Mouse (Mus musculus): Measurements from ENCODE around the gene Rpl18a. TPM values are rescaled to one million over a fixed set of nuclear protein-coding genes. Genes with fewer than 3 reads are reported as not detected.

Gene Rpl18a
- polyA plus RNA-seq, 1 experiment from 2014 or later: 5,375 TPM

DNA sequence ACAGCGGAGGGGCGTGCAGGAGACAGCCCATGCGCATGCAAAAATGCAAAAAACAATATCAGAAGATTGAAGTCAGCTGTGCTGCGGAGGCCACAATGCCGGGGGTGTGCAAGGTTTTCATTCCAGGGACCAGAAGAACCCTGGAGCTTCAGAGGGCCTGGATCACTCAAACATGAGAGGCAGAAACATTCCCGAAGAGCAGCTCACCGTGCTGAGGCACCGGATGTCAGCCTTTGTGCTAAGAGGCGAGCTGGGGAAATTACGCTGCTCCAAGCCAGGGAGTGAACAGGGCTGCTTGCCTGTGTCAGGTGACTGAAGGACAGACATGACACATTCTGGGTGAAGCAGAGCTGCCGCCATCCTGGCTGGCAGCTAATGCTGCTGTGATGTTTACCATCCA, 16.7 kb downstream of the Rpl18a start:
- ATAC-seq (ENCODE audit: low FRiP score, low TSS enrichment): no peak
- Histone ChIP-seq H3K36me3 (ENCODE audit: control insufficient read depth, insufficient read depth, low read length) (no peaks in the 10 kb centered on the region), H3K4me2 (replicated peaks; ENCODE audit: low read depth, low read length) (no peak overlapping the region), H3K4me1 (ENCODE audit: control insufficient read depth, insufficient read depth, low read length) (peaks cover 7% of the 10 kb centered on the region), H3K4me3 (ENCODE audit: low read length) (no peak overlapping the region), H3K9me3 (ENCODE audit: control insufficient read depth, low read length) (no peaks in the 10 kb centered on the region), H3K27ac (ENCODE audit: low read depth, low read length) (no peak overlapping the region), H3K9ac (ENCODE audit: low read depth, low read length) (no peak overlapping the region), H3K27me3 (ENCODE audit: control insufficient read depth, insufficient read depth, low read length) (no peaks in the 10 kb centered on the region)
- WGBS: 25% methylated on average over 11 of the region's 11 CpGs

DNA sequence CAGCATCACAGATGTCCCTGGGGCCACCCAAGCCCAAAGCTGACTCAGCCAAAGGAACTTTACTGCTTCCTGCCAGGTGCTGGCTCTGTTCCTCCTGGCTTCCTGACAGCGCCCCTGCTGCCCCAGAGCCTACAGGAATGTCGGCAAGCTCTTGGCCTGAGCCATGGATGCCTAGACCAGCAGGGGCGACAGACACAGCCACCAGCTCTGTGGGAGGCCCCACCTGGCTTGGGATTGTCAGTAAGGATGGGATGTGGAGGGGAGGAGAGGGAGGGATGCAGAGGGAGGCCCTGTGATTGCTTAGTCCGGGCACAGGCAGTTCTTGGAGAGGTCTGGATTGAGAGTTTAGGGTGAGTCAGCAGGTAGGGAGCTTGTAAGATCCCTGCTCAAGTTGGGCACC, 17.1 kb downstream of the Rpl18a start:
- Histone ChIP-seq H3K27me3 (ENCODE audit: control insufficient read depth, insufficient read depth, low read length) (no peaks in the 10 kb centered on the region), H3K4me3 (ENCODE audit: low read length) (no peak overlapping the region), H3K9me3 (ENCODE audit: control insufficient read depth, low read length) (no peaks in the 10 kb centered on the region), H3K36me3 (ENCODE audit: control insufficient read depth, insufficient read depth, low read length) (no peaks in the 10 kb centered on the region), H3K9ac (ENCODE audit: low read depth, low read length) (no peak overlapping the region), H3K27ac (ENCODE audit: low read depth, low read length) (no peak overlapping the region), H3K4me2 (replicated peaks; ENCODE audit: low read depth, low read length) (no peak overlapping the region), H3K4me1 (ENCODE audit: control insufficient read depth, insufficient read depth, low read length) (peaks cover 7% of the 10 kb centered on the region)
- ATAC-seq (ENCODE audit: low FRiP score, low TSS enrichment): no peak
- 7% methylated on average over 4 of the region's 4 CpGs for WGBS

DNA sequence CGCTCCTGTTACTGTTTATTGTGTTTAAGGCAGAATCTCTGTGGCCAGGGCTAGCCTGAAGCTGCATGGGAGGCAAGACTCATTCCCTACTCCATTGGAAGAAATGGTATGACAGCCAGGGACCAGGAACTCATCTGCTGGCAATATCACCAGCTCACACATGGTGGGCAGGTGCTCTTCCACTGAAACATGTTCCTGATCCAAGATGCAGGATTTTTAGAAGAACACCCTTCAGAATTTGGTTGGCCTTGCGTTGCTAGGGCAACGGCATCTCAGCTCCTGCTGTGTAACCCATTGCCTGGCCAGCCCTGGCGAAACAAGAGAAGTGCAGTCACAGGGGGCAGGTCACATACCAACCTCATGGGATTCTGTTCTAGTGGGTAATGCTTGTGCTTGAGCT, 17.7 kb downstream of the Rpl18a start:
- Histone ChIP-seq H3K4me1 (ENCODE audit: control insufficient read depth, insufficient read depth, low read length) (peaks cover 7% of the 10 kb centered on the region), H3K4me2 (replicated peaks; ENCODE audit: low read depth, low read length) (no peak overlapping the region), H3K9me3 (ENCODE audit: control insufficient read depth, low read length) (no peaks in the 10 kb centered on the region), H3K4me3 (ENCODE audit: low read length) (no peak overlapping the region), H3K9ac (ENCODE audit: low read depth, low read length) (no peak overlapping the region), H3K27ac (ENCODE audit: low read depth, low read length) (no peak overlapping the region), H3K36me3 (ENCODE audit: control insufficient read depth, insufficient read depth, low read length) (no peaks in the 10 kb centered on the region), H3K27me3 (ENCODE audit: control insufficient read depth, insufficient read depth, low read length) (no peaks in the 10 kb centered on the region)
- WGBS: 61% methylated on average over 4 of the region's 4 CpGs
- no peak for ATAC-seq (ENCODE audit: low FRiP score, low TSS enrichment)

DNA sequence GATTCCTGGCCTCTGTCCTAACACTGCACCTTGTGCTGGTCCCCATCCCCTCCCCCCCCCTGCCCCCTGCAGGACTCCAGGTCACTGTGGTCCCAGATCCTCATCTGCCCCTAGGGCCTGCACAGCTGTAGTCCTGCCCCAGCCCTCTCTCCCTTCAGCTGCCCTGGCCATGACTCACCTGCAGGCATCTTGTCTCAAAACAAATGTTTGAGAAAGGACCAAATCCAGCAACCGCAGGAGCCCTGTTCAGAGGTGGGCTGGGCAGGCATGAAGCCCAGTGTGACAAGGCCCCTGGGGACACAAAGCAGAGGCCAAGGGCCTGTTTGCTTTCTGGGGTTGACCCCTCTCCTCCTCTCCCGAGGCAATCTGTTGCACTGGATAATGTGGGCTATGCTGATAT, 19.0 kb downstream of the Rpl18a start:
- no peaks in the 10 kb centered on the region for H3K27me3 ChIP-seq (ENCODE audit: control insufficient read depth, insufficient read depth, low read length)
- H3K4me1 ChIP-seq (ENCODE audit: control insufficient read depth, insufficient read depth, low read length): peaks cover 7% of the 10 kb centered on the region
- no peaks in the 10 kb centered on the region for H3K9me3 ChIP-seq (ENCODE audit: control insufficient read depth, low read length)
- H3K36me3 ChIP-seq (ENCODE audit: control insufficient read depth, insufficient read depth, low read length): no peaks in the 10 kb centered on the region
- no peak overlapping the region for H3K27ac ChIP-seq (ENCODE audit: low read depth, low read length)
- WGBS: 61% methylated on average over 2 of the region's 2 CpGs
- H3K9ac ChIP-seq (ENCODE audit: low read depth, low read length): no peak overlapping the region
- no peak for ATAC-seq (ENCODE audit: low FRiP score, low TSS enrichment)
- H3K4me3 ChIP-seq (ENCODE audit: low read length): no peak overlapping the region
- no peak overlapping the region for H3K4me2 ChIP-seq (replicated peaks; ENCODE audit: low read depth, low read length)

DNA sequence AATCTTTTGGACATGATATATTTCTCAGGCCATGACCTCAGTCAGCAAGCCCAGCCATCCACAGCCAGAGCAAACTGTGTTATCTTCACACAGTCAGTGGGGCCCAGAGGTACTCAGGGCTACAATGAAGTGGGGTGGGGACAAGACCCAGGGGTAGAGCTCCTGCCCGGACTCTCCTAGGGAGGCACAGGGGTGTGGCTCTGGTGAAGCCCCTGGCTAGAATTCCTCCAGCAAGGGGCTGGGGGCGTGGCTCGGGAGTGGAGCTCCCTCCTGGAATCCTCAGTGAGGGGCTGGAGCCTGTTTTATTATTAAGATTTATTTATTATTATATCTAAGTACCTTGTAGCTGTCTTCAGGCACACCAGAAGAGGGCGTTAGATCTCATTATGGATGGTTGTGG, 20.8 kb downstream of the Rpl18a start:
- Histone ChIP-seq H3K36me3 (ENCODE audit: control insufficient read depth, insufficient read depth, low read length) (no peaks in the 10 kb centered on the region), H3K4me3 (ENCODE audit: low read length) (no peak overlapping the region), H3K9me3 (ENCODE audit: control insufficient read depth, low read length) (no peaks in the 10 kb centered on the region), H3K27me3 (ENCODE audit: control insufficient read depth, insufficient read depth, low read length) (no peaks in the 10 kb centered on the region), H3K9ac (ENCODE audit: low read depth, low read length) (no peak overlapping the region), H3K4me1 (ENCODE audit: control insufficient read depth, insufficient read depth, low read length) (peaks cover 11% of the 10 kb centered on the region), H3K4me2 (replicated peaks; ENCODE audit: low read depth, low read length) (no peak overlapping the region), H3K27ac (ENCODE audit: low read depth, low read length) (no peak overlapping the region)
- 50% methylated on average over 4 of the region's 4 CpGs for WGBS
- no peak for ATAC-seq (ENCODE audit: low FRiP score, low TSS enrichment)

DNA sequence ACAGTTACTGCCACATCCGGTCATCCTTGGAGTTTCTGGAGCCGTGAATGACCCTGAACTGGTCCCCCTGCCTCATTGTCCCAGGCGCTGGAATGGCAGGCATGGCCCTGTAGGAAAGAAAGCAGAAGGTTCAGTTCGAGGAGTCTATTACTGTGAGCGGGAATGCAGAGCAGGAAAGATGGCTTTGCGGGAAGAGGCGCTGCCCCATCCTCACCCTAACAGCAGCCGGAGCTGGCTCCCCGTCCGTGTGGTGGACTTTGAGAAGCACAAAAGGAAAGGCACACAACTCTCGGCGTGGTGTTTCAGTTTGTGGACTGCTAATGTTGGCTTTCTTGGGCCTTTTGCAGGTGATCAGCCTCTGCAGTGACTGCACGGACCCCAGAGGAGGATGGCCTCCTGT, 22.8 kb downstream of the Rpl18a start:
- H3K27me3 ChIP-seq (ENCODE audit: control insufficient read depth, insufficient read depth, low read length): no peaks in the 10 kb centered on the region
- WGBS: 92% methylated on average over 13 of the region's 13 CpGs
- ATAC-seq (ENCODE audit: low FRiP score, low TSS enrichment): no peak
- H3K9ac ChIP-seq (ENCODE audit: low read depth, low read length): no peak overlapping the region
- no peaks in the 10 kb centered on the region for H3K36me3 ChIP-seq (ENCODE audit: control insufficient read depth, insufficient read depth, low read length)
- no peak overlapping the region for H3K4me3 ChIP-seq (ENCODE audit: low read length)
- 0 out of 2 replicates have a peak, but pooled peaks cover 5% of the 10 kb centered on the region for H3K4me1 ChIP-seq (ENCODE audit: control insufficient read depth, insufficient read depth, low read length)
- H3K27ac ChIP-seq (ENCODE audit: low read depth, low read length): no peak overlapping the region
- no peaks in the 10 kb centered on the region for H3K9me3 ChIP-seq (ENCODE audit: control insufficient read depth, low read length)
- no peak overlapping the region for H3K4me2 ChIP-seq (replicated peaks; ENCODE audit: low read depth, low read length)

DNA sequence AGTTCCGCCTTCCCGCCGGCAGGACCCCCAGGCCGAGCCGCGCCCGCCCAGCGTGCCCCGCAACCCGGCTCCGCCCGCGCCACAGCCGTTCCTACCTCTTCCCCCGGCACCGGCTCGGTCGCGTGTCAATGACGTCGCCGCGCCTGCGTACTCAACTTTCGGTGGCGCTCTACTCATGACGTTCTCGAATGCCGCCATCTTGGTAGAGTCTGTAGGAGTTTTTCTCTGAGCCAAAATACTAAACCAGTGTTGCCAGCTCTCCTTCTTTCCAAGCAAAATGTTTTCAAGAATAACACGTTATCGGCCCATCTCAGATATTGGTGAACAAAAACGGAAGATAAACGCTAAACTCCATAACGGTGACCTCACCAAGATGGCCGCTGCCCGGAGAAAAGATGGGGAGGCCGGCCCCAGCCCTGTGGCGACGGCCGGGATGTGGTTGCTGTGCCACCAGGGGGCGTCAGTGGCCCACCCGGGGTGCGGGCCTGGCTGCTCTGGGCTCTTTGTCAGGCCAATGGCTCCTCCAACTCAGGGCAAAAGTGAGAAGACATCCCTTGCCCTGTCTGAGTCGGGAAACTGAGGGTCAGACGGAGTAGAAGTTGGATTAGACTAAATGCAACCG, 23.7 kb downstream of the Rpl18a start, which contains the start of gene Ccdc124:
Gene Ccdc124, minus strand, starts transcription at position 572 of the 622 bp plus-strand sequence.
- WGBS: under 1% methylated on average over 46 of the region's 46 CpGs
- Histone ChIP-seq H3K4me1 (ENCODE audit: control insufficient read depth, insufficient read depth, low read length) (peaks cover 8% of the 10 kb centered on the region), H3K9ac (ENCODE audit: low read depth, low read length) (peak within 1 kb of the TSS; percentile 78), H3K9me3 (ENCODE audit: control insufficient read depth, low read length) (no peaks in the 10 kb centered on the region), H3K4me2 (replicated peaks; ENCODE audit: low read depth, low read length) (peak within 1 kb of the TSS; percentile 83), H3K4me3 (ENCODE audit: low read length) (peak within 1 kb of the TSS; percentile 81), H3K27me3 (ENCODE audit: control insufficient read depth, insufficient read depth, low read length) (no peaks in the 10 kb centered on the region), H3K27ac (ENCODE audit: low read depth, low read length) (peak within 1 kb of the TSS; percentile 70), H3K36me3 (ENCODE audit: control insufficient read depth, insufficient read depth, low read length) (no peaks in the 10 kb centered on the region)
- ATAC-seq (ENCODE audit: low FRiP score, low TSS enrichment): peak; percentile 88

DNA sequence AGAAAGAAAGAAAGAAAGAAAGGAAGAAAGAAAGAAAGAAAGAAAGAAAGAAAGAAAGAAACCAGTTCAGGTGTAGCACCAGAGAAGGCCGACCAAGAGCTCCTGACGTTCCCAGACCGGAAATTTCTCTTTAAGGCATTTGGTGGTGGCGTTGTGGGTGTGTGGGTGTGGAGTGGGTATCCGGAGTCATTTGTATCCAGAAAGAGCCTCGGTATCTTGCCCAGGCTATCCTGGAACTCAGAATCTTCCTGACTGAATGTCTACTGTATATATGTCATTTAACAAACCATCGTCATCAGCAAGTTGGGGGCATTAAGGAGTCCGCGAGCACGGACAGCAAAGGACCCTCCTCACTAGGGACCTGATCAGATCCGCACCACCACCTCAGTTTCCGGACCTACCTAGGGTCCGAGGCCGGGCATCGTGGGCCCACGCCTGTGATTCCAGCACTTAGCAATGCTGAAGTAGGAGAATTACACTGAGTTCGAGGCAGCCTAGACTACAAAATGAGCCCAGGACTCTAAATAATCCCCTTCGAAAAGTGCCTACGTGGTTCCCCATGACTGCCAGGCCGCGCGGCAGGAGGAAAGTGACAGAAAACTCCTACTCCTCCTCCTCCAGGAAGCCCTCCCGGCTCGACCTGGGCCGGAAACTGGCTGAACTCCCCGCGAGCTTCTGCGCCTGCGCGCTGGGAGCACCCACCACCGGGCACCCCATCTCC, 24.4 kb downstream of the Rpl18a start:
- peak overlapping the region; percentile 81 for H3K4me3 ChIP-seq (ENCODE audit: low read length)
- H3K27ac ChIP-seq (ENCODE audit: low read depth, low read length): peak overlapping the region; percentile 70
- H3K27me3 ChIP-seq (ENCODE audit: control insufficient read depth, insufficient read depth, low read length): no peaks in the 10 kb centered on the region
- peak overlapping the region; percentile 78 for H3K9ac ChIP-seq (ENCODE audit: low read depth, low read length)
- H3K36me3 ChIP-seq (ENCODE audit: control insufficient read depth, insufficient read depth, low read length): peaks cover 4% of the 10 kb centered on the region; the same call in 1 of the 2 replicates
- peaks cover 12% of the 10 kb centered on the region for H3K4me1 ChIP-seq (ENCODE audit: control insufficient read depth, insufficient read depth, low read length)
- H3K9me3 ChIP-seq (ENCODE audit: control insufficient read depth, low read length): no peaks in the 10 kb centered on the region
- H3K4me2 ChIP-seq (replicated peaks; ENCODE audit: low read depth, low read length): peak overlapping the region; percentile 83
- 6% methylated on average over 31 of the region's 31 CpGs for WGBS
- no peak for ATAC-seq (ENCODE audit: low FRiP score, low TSS enrichment)

DNA sequence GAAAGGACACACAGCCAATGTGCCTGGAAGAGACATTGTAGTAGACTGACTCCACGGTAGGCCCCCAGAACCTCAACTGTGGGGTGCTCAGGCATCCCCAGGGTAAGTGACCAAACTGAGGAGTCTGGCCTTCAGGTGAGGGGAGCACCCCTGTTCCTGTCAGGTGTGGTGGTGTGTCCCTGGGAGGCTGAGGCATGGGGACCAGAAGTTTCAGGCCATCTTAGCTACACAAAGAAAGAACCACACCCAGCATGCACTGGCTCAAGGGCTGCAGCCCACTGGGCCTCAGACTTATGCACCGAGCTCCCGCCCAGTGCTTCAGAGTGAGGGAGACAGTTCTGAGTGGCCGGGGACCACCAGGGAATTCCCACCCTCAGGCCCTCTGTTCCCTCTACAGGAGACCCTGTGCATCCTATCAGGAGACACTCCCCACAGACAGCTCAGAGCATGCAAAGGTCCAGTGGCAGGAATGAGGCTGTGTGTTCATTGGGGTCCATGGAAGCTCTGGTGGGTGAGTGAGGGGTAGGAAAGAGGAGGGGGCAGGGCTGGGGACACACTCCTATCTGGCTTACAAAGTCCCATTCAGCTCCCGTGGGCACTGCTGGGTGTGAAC, 25.9 kb downstream of the Rpl18a start:
- Histone ChIP-seq H3K9me3 (ENCODE audit: control insufficient read depth, low read length) (no peaks in the 10 kb centered on the region), H3K4me1 (ENCODE audit: control insufficient read depth, insufficient read depth, low read length) (peaks cover 13% of the 10 kb centered on the region), H3K27ac (ENCODE audit: low read depth, low read length) (no peak overlapping the region), H3K4me2 (replicated peaks; ENCODE audit: low read depth, low read length) (no peak overlapping the region), H3K9ac (ENCODE audit: low read depth, low read length) (no peak overlapping the region), H3K4me3 (ENCODE audit: low read length) (no peak overlapping the region), H3K36me3 (ENCODE audit: control insufficient read depth, insufficient read depth, low read length) (peaks cover 6% of the 10 kb centered on the region; the same call in 1 of the 2 replicates), H3K27me3 (ENCODE audit: control insufficient read depth, insufficient read depth, low read length) (no peaks in the 10 kb centered on the region)
- 89% methylated on average over 5 of the region's 5 CpGs for WGBS
- ATAC-seq (ENCODE audit: low FRiP score, low TSS enrichment): no peak
